ENCODE assay signal across 11 mouse cellular contexts in the genomic region with DNA sequence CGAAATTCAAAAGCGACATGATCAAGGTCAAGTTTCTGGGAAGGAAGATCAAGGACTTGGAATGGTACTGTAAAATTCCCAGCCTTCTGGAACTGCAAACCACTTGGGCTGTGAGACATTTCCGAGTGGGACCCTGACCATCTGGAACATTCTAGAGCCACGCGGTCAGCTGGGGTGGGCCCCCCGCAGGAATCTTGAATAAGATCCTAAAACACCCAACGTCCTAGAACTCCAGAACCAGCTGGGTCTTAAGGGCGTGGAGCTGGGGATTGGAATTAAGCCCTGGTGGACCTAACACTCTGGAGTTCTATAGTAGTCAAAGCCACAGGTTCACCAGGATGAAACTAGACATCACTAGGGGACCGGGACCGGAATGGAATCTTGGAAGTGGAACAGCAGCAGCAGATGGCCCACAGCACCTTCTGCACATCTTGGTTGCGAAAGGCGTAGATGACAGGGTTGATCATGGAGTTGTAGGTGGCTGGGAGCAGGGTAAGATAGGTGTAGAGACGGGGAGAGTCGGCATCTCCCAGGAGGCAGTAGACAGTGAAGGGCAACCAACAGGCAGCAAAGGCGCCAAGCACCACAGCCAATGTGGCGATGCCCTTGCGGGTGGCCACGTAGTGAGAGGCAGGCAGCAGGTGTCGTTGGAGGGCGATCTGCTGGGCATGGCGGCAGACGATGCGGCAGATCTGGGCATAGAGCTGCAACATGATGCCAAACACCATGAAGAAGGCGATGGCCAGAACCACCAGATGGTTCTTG. TPM values are rescaled to one million over a fixed set of nuclear protein-coding genes. Genes with fewer than 3 reads are reported as not detected.
"Had no signal": no experiment of that assay in that cellular context is flagged by ENCODE, and none has a peak within 500 bp of the region (broad histone marks: within the 10 kb centered on the region; RNA-seq: fewer than 3 reads in every experiment).

No protein-coding gene starts in this region.

- DNase-seq: layer of hippocampus, adult 9-11 months; lung, adult 2 months; thymus, adult 18-20 months had no signal

- H3K36me3 ChIP-seq: liver, embryonic 15.5 days; midbrain, embryonic 15.5 days; neural tube, embryonic 13.5 days had no signal

- H3K9me3 ChIP-seq: liver, embryonic 15.5 days; midbrain, embryonic 15.5 days; neural tube, embryonic 13.5 days had no signal

- ATAC-seq: lung, postnatal 0 days; midbrain, embryonic 15.5 days had no signal

- H3K4me3 ChIP-seq: liver, embryonic 15.5 days; midbrain, embryonic 15.5 days; neural tube, embryonic 13.5 days had no signal

RNA-seq across cellular contexts. Expression of gene Cd164l2, which starts 1.7 kb away (rescaled TPM):
- total RNA-seq: megakaryocyte progenitor cell, adult 5-6 weeks; monocyte, adult 5-6 weeks had no signal
- polyA plus RNA-seq: liver, embryonic 15.5 days had no signal

RNA-seq across cellular contexts. Expression of gene Gpr3, which starts 2.1 kb away (rescaled TPM):
- total RNA-seq: monocyte, adult 5-6 weeks had no signal
- polyA plus RNA-seq: liver, embryonic 11.5 days; liver, embryonic 15.5 days; lung, postnatal 0 days; stomach, embryonic 14.5 days had no signal
